Mouse (Mus musculus) myocyte (in vitro differentiated cells): Measurements from ENCODE around the gene Vwa8. TPM values are rescaled to one million over a fixed set of nuclear protein-coding genes. Genes with fewer than 3 reads are reported as not detected.
A peak's percentile ranks its signal among the peaks of the same experiment; 100 is the strongest.

Experiments used
- H3K27me3 ChIP-seq: one replicate; pipeline ENCODE4 v1.6.1; 2011; ENCODE audit not compliant: control insufficient read depth, insufficient read depth, insufficient read length
- H3K36me3 ChIP-seq: one replicate; pipeline ENCODE4 v1.6.1; 2011; ENCODE audit not compliant: control insufficient read depth, insufficient read depth
- H3K4me2 ChIP-seq: one replicate; pipeline ENCODE4 v1.6.1; 2011; ENCODE audit warnings: low read depth, control low read depth
- H3K4me3 ChIP-seq: one replicate; pipeline ENCODE4 v1.5.1; 2011; ENCODE audit warnings: mild to moderate bottlenecking, control low read depth, moderate library complexity
- H3K79me2 ChIP-seq: one replicate; pipeline ENCODE4 v1.6.1; 2011; ENCODE audit not compliant: control insufficient read depth, insufficient read depth
- H3ac ChIP-seq: one replicate; pipeline ENCODE4 v1.6.1; 2011; ENCODE audit not compliant: control insufficient read depth, insufficient read length
- CEBPB ChIP-seq: IDR thresholded peaks from 2 replicates; pipeline ENCODE4 v1.6.1; 2011; ENCODE audit warnings: mild to moderate bottlenecking, moderate library complexity; ENCODE audit not compliant: poor library complexity, insufficient read depth, severe bottlenecking
- E2F4 ChIP-seq: IDR thresholded peaks from one replicate; pipeline ENCODE4 v1.6.1; 2011; ENCODE audit warnings: mild to moderate bottlenecking, control low read depth, moderate library complexity; ENCODE audit not compliant: insufficient read depth
- MAX ChIP-seq: IDR thresholded peaks from one replicate; pipeline ENCODE4 v1.6.1; 2011; ENCODE audit warnings: low read depth, mild to moderate bottlenecking, control low read depth
- MYOD1 ChIP-seq, 3 experiments: IDR thresholded peaks; one replicate each; pipeline ENCODE4 v1.6.1; 2011; ENCODE audit warnings: control low read depth in 2 of 3, low read depth in 2 of 3, mild to moderate bottlenecking in 2 of 3, moderate library complexity in 1 of 3; ENCODE audit not compliant: insufficient read length in 2 of 3, control insufficient read depth in 1 of 3
- MYOG ChIP-seq, 3 experiments: IDR thresholded peaks; one replicate each; pipeline ENCODE4 v1.6.1; 2011; ENCODE audit warnings: control low read depth in 2 of 3, low read depth in 2 of 3, mild to moderate bottlenecking in 2 of 3; ENCODE audit not compliant: insufficient read length in 2 of 3, control insufficient read depth in 1 of 3, insufficient read depth in 1 of 3
- POLR2A ChIP-seq: IDR thresholded peaks from one replicate; pipeline ENCODE4 v1.6.1; 2011; ENCODE audit warnings: low read depth, mild to moderate bottlenecking, control low read depth, moderate library complexity; ENCODE audit not compliant: insufficient read length
- POLR2AphosphoS2 ChIP-seq: IDR thresholded peaks from one replicate; pipeline ENCODE4 v1.6.1; 2011; ENCODE audit warnings: low read depth, control low read depth; ENCODE audit not compliant: insufficient read length
- REST ChIP-seq: IDR thresholded peaks from one replicate; pipeline ENCODE4 v1.6.1; 2011; ENCODE audit warnings: mild to moderate bottlenecking, control low read depth, moderate library complexity; ENCODE audit not compliant: insufficient read depth, insufficient read length
- SRF ChIP-seq: IDR thresholded peaks from one replicate; pipeline ENCODE4 v1.6.1; 2011; ENCODE audit warnings: low read depth; ENCODE audit not compliant: control insufficient read depth, insufficient read length
- TCF12 ChIP-seq: IDR thresholded peaks from one replicate; pipeline ENCODE4 v1.6.1; 2011; ENCODE audit warnings: mild to moderate bottlenecking, control low read depth; ENCODE audit not compliant: poor library complexity, insufficient read depth, severe bottlenecking
- TCF3 ChIP-seq: IDR thresholded peaks from one replicate; pipeline ENCODE4 v1.6.1; 2011; ENCODE audit warnings: low read depth, control low read depth; ENCODE audit not compliant: insufficient read length
- USF1 ChIP-seq: IDR thresholded peaks from one replicate; pipeline ENCODE4 v1.6.1; 2011; ENCODE audit warnings: low read depth, mild to moderate bottlenecking, control low read depth, moderate library complexity
- polyA plus RNA-seq: library from polyadenylated mRNA; unstranded; fragments of >200 nt; fragmentation: generic; extraction: Trizol; gene quantifications from one replicate; pipeline ENCODE4 v1.2.1, GENCODE M21; 2012; ENCODE audit warnings: missing spikeins

Vwa8 gene
- polyA plus RNA-seq, 1 experiment, result 20.1 TPM

GRCm38 (mm10) chr14:79203496-79204158 lies 354.8 kb downstream of the Vwa8 start:
- no peaks in the 10 kb centered on the region for H3K27me3 ChIP-seq
- no peaks in the 10 kb centered on the region for H3K79me2 ChIP-seq
- peaks cover 11% of the 10 kb centered on the region for H3K36me3 ChIP-seq
- no peak for TF ChIP-seq MAX
- no peak for TF ChIP-seq TCF3
- no peak for TF ChIP-seq TCF12
- no peak for TF ChIP-seq USF1
- TF ChIP-seq MYOD1 (IDR thresholded peaks at IDR 0.05; ENCODE audit: control insufficient read depth in 1 of 3, insufficient read length in 2 of 3, low read depth in 2 of 3), result no peak
- TF ChIP-seq CEBPB, result peak; percentile 60; the same call in 1 of the 2 replicates
- TF ChIP-seq REST, result no peak
- no peak for TF ChIP-seq POLR2AphosphoS2
- TF ChIP-seq SRF, result no peak
- no peak for TF ChIP-seq POLR2A
- no peak for TF ChIP-seq MYOG (IDR thresholded peaks at IDR 0.05; ENCODE audit: control insufficient read depth in 1 of 3, insufficient read depth in 1 of 3, insufficient read length in 2 of 3, low read depth in 2 of 3)
- TF ChIP-seq E2F4, result peak; percentile 67
- peak overlapping the region; percentile 73 for H3K4me2 ChIP-seq
- no peak overlapping the region for H3ac ChIP-seq
- no peak overlapping the region for H3K4me3 ChIP-seq

- Histone ChIP-seq H3K4me3 (no peak overlapping the region), H3K4me2 (no peak overlapping the region), H3K79me2 (no peaks in the 10 kb centered on the region), H3K27me3 (no peaks in the 10 kb centered on the region), H3ac (no peak overlapping the region), H3K36me3 (peaks cover 11% of the 10 kb centered on the region)
- TF ChIP-seq REST (no peak), MYOD1 (IDR thresholded peaks at IDR 0.05; ENCODE audit: control insufficient read depth in 1 of 3, insufficient read length in 2 of 3, low read depth in 2 of 3) (no peak), TCF3 (no peak), POLR2A (no peak), POLR2AphosphoS2 (no peak), CEBPB (no peak), USF1 (no peak), MAX (no peak), SRF (no peak), TCF12 (no peak), MYOG (IDR thresholded peaks at IDR 0.05; ENCODE audit: control insufficient read depth in 1 of 3, insufficient read depth in 1 of 3, insufficient read length in 2 of 3, low read depth in 2 of 3) (no peak), E2F4 (no peak)
These were observed 356.0 kb downstream of the Vwa8 start for GRCm38 (mm10) chr14:79204866-79205265.

GRCm38 (mm10) chr14:79206210-79206609 lies 357.4 kb downstream of the Vwa8 start:
- no peak overlapping the region for H3ac ChIP-seq

GRCm38 (mm10) chr14:79208468-79208867 lies 359.6 kb downstream of the Vwa8 start:
- TF ChIP-seq SRF (no peak), POLR2A (no peak), MYOG (IDR thresholded peaks at IDR 0.05; ENCODE audit: control insufficient read depth in 1 of 3, insufficient read depth in 1 of 3, insufficient read length in 2 of 3, low read depth in 2 of 3) (no peak)
- H3K27me3 ChIP-seq, result no peaks in the 10 kb centered on the region
- H3K4me2 ChIP-seq, result no peak overlapping the region
- no peaks in the 10 kb centered on the region for H3K36me3 ChIP-seq
- no peaks in the 10 kb centered on the region for H3K79me2 ChIP-seq
- no peak overlapping the region for H3K4me3 ChIP-seq
- H3ac ChIP-seq, result no peak overlapping the region

More at GRCm38 (mm10) chr14:79206210-79206609, 357.4 kb downstream of the Vwa8 start:
- no peaks in the 10 kb centered on the region for H3K79me2 ChIP-seq
- H3K4me2 ChIP-seq, result no peak overlapping the region
- H3K27me3 ChIP-seq, result no peaks in the 10 kb centered on the region
- no peak overlapping the region for H3K4me3 ChIP-seq
- peaks cover 7% of the 10 kb centered on the region for H3K36me3 ChIP-seq
- TF ChIP-seq TCF3 (no peak), MYOD1 (IDR thresholded peaks at IDR 0.05; ENCODE audit: control insufficient read depth in 1 of 3, insufficient read length in 2 of 3, low read depth in 2 of 3) (no peak), USF1 (no peak), POLR2AphosphoS2 (no peak), POLR2A (no peak), MYOG (IDR thresholded peaks at IDR 0.05; ENCODE audit: control insufficient read depth in 1 of 3, insufficient read depth in 1 of 3, insufficient read length in 2 of 3, low read depth in 2 of 3) (no peak), MAX (no peak), TCF12 (no peak), SRF (no peak), E2F4 (no peak), CEBPB (no peak), REST (no peak)

GRCm38 (mm10) chr14:79209813-79210212 lies 361.0 kb downstream of the Vwa8 start:
- no peaks in the 10 kb centered on the region for H3K27me3 ChIP-seq
- no peak overlapping the region for H3K4me2 ChIP-seq
- no peaks in the 10 kb centered on the region for H3K36me3 ChIP-seq
- TF ChIP-seq E2F4 (no peak), REST (no peak), CEBPB (no peak), TCF12 (no peak)
- H3K79me2 ChIP-seq, result no peaks in the 10 kb centered on the region
- H3K4me3 ChIP-seq, result no peak overlapping the region
- no peak overlapping the region for H3ac ChIP-seq
